Mouse (Mus musculus) heart, postnatal 0 days (tissue): ENCODE measurements around the gene Rtp3. TPM values are rescaled to one million over a fixed set of nuclear protein-coding genes. Genes with fewer than 3 reads are reported as not detected.

Experiments used
- ATAC-seq: fragments of 200-750 bp; cut with Nextera tagmentation; 2 replicates; pipeline ENCODE4 v1.8.0; 2017; ENCODE audit warnings: low read depth, moderate number of reproducible peaks, moderate library complexity; ENCODE audit not compliant: insufficient read depth
- DNase-seq: peaks from one replicate; pipeline ENCODE4 v3.0.0-alpha.2; 2016; ENCODE audit warnings: low spot score
- H3K27ac ChIP-seq: fragments of 300-500 bp; sonication (generic); 2 replicates; pipeline ENCODE4 v1.5.1; 2014; ENCODE audit warnings: low read depth, mild to moderate bottlenecking
- H3K27me3 ChIP-seq: fragments of 300-500 bp; sonication (generic); 2 replicates; pipeline ENCODE4 v1.6.1; 2014; ENCODE audit warnings: low read length, mixed read lengths; ENCODE audit not compliant: control insufficient read depth, insufficient read depth
- H3K36me3 ChIP-seq: fragments of 300-500 bp; sonication (generic); replicated peaks from 2 replicates; pipeline ENCODE4 v1.6.1; 2014; ENCODE audit warnings: low read length, mixed read lengths; ENCODE audit not compliant: control insufficient read depth, insufficient read depth
- H3K4me1 ChIP-seq: fragments of 300-500 bp; sonication (generic); 2 replicates; pipeline ENCODE4 v1.6.1; 2014; ENCODE audit warnings: antibody characterized with exemption; ENCODE audit not compliant: control insufficient read depth, insufficient read depth
- H3K4me2 ChIP-seq: fragments of 300-500 bp; sonication (generic); 2 replicates; pipeline ENCODE4 v1.6.1; 2014; ENCODE audit warnings: low read depth, mild to moderate bottlenecking, low read length, moderate library complexity
- H3K4me3 ChIP-seq: fragments of 300-500 bp; sonication (generic); 2 replicates; pipeline ENCODE4 v1.5.1; 2014; ENCODE audit warnings: low read depth, low read length
- H3K9ac ChIP-seq: fragments of 300-500 bp; sonication (generic); replicated peaks from 2 replicates; pipeline ENCODE4 v1.6.1; 2014; ENCODE audit warnings: low read depth, low read length, mixed read lengths
- H3K9me3 ChIP-seq: fragments of 300-500 bp; sonication (generic); replicated peaks from 2 replicates; pipeline ENCODE4 v1.6.1; 2016; ENCODE audit warnings: low read length; ENCODE audit not compliant: control insufficient read depth
- CTCF ChIP-seq: IDR thresholded peaks from 2 replicates; pipeline ENCODE4 v1.5.1; 2016; ENCODE audit warnings: antibody characterized with exemption, control low read depth, low read depth
- EP300 ChIP-seq: IDR thresholded peaks from 2 replicates; pipeline ENCODE4 v1.6.1; 2016; ENCODE audit warnings: antibody characterized with exemption, low read depth
- WGBS: fragments of 180-500 bp; shearing (Covaris S2); extraction: QIAGEN DNeasy Blood & Tissue Kit; methylation state at CpG from one replicate; pipeline ENCODE4 v1.1.7; 2014; 5-methylcytosine and 5-hydroxymethylcytosine counted together
- polyA plus RNA-seq: library from polyadenylated mRNA; unstranded; fragments of >200 nt; fragmentation: Nextera tagmentation; extraction: Ambion mirVana; gene quantifications from 2 replicates; pipeline ENCODE4 v1.2.1, GENCODE M21; 2015
- total RNA-seq: library from RNA; depleted of rRNA; stranded (reverse); fragments of >200 nt; gene quantifications from 2 replicates; pipeline ENCODE4 v1.2.3, GENCODE M21; 2014; ENCODE audit warnings: low replicate concordance

The Rtp3 gene
- total and polyA plus RNA-seq, 2 experiments from 2014 or later = 0.26 to 1.4 TPM

DNA sequence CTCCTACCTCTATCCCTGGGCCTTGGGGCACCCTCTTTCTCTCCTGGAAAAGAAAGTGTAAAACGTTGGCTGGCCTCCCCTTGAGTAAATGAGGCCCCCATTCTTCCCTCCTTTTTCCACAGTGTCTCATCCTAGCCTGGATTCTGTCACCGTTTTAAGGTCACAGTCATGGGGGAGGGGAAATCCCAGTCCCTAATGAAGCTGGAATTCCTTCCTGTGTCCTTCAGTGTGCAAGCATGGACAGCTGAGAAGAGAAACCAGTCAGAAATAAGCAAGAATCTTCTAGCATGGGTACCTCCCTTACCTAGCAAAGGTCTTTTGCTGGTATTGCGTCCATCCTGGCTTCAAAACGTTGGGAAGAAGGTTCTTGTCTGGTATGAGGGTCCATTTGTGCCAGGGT is 1.2 kb downstream of the Rtp3 start:
- no peak overlapping the region for H3K4me3 ChIP-seq
- 39% methylated on average over 4 of the region's 4 CpGs for WGBS
- no peaks in the 10 kb centered on the region; the same call in 1 of the 2 replicates for H3K9me3 ChIP-seq
- TF ChIP-seq EP300 = no peak
- no peak for TF ChIP-seq CTCF
- no peak overlapping the region for H3K9ac ChIP-seq
- ATAC-seq (no peak), DNase-seq (no peak)
- H3K4me2 ChIP-seq = no peak overlapping the region
- no peaks in the 10 kb centered on the region for H3K36me3 ChIP-seq
- H3K4me1 ChIP-seq = 0 out of 2 replicates have a peak, but pooled peaks cover 6% of the 10 kb centered on the region
- no peaks in the 10 kb centered on the region for H3K27me3 ChIP-seq
- no peak overlapping the region for H3K27ac ChIP-seq

DNA sequence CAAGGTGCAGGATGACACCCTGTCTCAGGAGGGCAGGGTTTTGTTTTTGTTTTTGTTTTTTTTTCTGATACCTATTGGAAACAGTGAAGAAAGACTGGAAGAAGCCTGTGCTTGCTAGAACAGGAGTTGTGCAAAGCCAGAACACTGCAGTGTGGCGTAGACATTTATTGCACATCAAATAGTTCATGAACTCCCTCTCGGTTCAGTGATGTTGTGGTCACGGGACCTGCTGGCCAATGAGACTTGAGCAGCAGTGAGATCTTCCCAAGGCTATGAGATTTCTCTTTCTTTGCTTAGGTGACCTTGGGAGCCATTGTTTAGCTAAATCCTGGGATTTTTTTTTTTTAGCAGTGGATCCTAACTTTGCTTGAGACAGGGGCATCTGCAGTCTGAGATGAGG is 2.3 kb downstream of the Rtp3 start:
- no peaks in the 10 kb centered on the region; the same call in 1 of the 2 replicates for H3K9me3 ChIP-seq
- DNase-seq = no peak
- no peak overlapping the region for H3K4me3 ChIP-seq
- H3K36me3 ChIP-seq = no peaks in the 10 kb centered on the region
- 0 out of 2 replicates have a peak, but pooled peaks cover 6% of the 10 kb centered on the region for H3K4me1 ChIP-seq
- no peaks in the 10 kb centered on the region for H3K27me3 ChIP-seq
- no peak for ATAC-seq
- no peak overlapping the region for H3K4me2 ChIP-seq
- H3K9ac ChIP-seq = no peak overlapping the region
- no peak for TF ChIP-seq EP300
- WGBS = 71% methylated on average over 3 of the region's 3 CpGs
- H3K27ac ChIP-seq = no peak overlapping the region

DNA sequence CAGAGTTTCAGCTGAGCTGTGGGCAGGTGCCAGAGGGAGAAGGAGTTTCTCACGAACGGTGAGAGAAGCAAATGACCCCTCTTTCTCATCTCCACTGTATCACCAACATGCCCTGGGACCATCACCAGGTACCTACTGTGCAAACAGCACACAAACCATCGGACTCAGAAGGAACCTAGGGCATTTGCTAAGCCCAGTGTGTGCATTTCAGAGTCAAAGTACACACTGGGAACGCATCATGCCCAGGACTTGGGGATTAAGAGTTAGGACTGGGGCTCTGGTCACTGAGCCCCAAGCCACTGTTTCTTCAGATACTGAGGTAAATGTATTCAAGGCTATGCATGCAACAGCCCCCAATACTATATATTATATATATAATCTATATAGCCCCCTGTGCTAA is 3.1 kb downstream of the Rtp3 start:
- no peak overlapping the region for H3K4me2 ChIP-seq
- 0 out of 2 replicates have a peak, but pooled peaks cover 6% of the 10 kb centered on the region for H3K4me1 ChIP-seq
- H3K9ac ChIP-seq = no peak overlapping the region
- no peaks in the 10 kb centered on the region; the same call in 1 of the 2 replicates for H3K9me3 ChIP-seq
- H3K4me3 ChIP-seq = no peak overlapping the region
- no peaks in the 10 kb centered on the region for H3K27me3 ChIP-seq
- 0 out of 2 replicates have a peak, but pooled peaks cover 3% of the 10 kb centered on the region for H3K36me3 ChIP-seq
- ATAC-seq = no peak
- TF ChIP-seq EP300 (no peak), CTCF (no peak)
- no peak for DNase-seq
- WGBS = 62% methylated on average over 4 of the region's 4 CpGs
- no peak overlapping the region for H3K27ac ChIP-seq

GRCm38 (mm10) chr9:110985951-110986350 is 4.4 kb downstream of the Rtp3 start:
- 0 out of 2 replicates have a peak, but pooled peaks cover 3% of the 10 kb centered on the region for H3K36me3 ChIP-seq
- H3K9ac ChIP-seq = no peak overlapping the region
- DNase-seq = no peak
- ATAC-seq = no peak
- TF ChIP-seq EP300 = no peak
- TF ChIP-seq CTCF = no peak
- no peak overlapping the region for H3K4me2 ChIP-seq
- no peak overlapping the region for H3K4me3 ChIP-seq
- WGBS = 76% methylated on average over 8 of the region's 8 CpGs
- H3K4me1 ChIP-seq = 0 out of 2 replicates have a peak, but pooled peaks cover 6% of the 10 kb centered on the region
- no peak overlapping the region for H3K27ac ChIP-seq
- H3K9me3 ChIP-seq = no peaks in the 10 kb centered on the region; the same call in 1 of the 2 replicates
- no peaks in the 10 kb centered on the region for H3K27me3 ChIP-seq

DNA sequence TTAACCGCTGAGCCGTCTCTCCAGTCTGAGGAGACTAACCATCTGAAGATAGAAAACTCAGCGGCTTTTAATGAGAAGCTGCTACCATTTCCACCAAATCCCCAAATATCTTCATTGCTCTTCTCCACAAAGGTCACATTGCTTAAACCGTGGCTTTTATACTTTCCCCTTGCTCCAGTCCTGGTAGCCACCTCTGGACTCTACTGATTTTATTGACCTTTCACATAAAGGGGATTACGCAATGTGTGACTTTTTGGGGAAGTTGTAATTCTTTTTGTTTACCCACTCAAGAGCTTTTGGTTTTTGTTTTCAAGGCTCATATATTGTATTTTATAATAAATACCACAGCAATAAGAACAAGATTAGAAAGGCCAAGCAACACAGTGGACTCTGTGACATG is 4.8 kb downstream of the Rtp3 start:
- 0 out of 2 replicates have a peak, but pooled peaks cover 6% of the 10 kb centered on the region for H3K4me1 ChIP-seq
- 94% methylated on average over 5 of the region's 5 CpGs for WGBS
- 0 out of 2 replicates have a peak, but pooled peaks cover 3% of the 10 kb centered on the region for H3K36me3 ChIP-seq
- no peak overlapping the region for H3K4me2 ChIP-seq
- ATAC-seq (no peak), DNase-seq (no peak)
- no peak for TF ChIP-seq EP300
- TF ChIP-seq CTCF = no peak
- H3K4me3 ChIP-seq = no peak overlapping the region
- H3K27ac ChIP-seq = no peak overlapping the region
- no peak overlapping the region for H3K9ac ChIP-seq
- no peaks in the 10 kb centered on the region for H3K27me3 ChIP-seq
- H3K9me3 ChIP-seq = no peaks in the 10 kb centered on the region; the same call in 1 of the 2 replicates

GRCm38 (mm10) chr9:110984096-110984495 is 6.3 kb downstream of the Rtp3 start:
- WGBS = 96% methylated on average over 9 of the region's 9 CpGs
- TF ChIP-seq CTCF (no peak), EP300 (no peak)

More at GRCm38 (mm10) chr9:110984096-110984495, 6.3 kb downstream of the Rtp3 start:
- H3K27me3 ChIP-seq = no peaks in the 10 kb centered on the region
- H3K4me3 ChIP-seq = no peak overlapping the region
- ATAC-seq = no peak
- H3K9ac ChIP-seq = no peak overlapping the region
- H3K4me2 ChIP-seq = no peak overlapping the region
- H3K36me3 ChIP-seq = 0 out of 2 replicates have a peak, but pooled peaks cover 3% of the 10 kb centered on the region
- no peak overlapping the region for H3K27ac ChIP-seq
- no peaks in the 10 kb centered on the region; the same call in 1 of the 2 replicates for H3K9me3 ChIP-seq
- DNase-seq = no peak
- 0 out of 2 replicates have a peak, but pooled peaks cover 3% of the 10 kb centered on the region for H3K4me1 ChIP-seq
